Mouse (Mus musculus): ENCODE results near the gene Tgm7. TPM values are rescaled to one million over a fixed set of nuclear protein-coding genes. Genes with fewer than 3 reads are reported as not detected.

Tgm7 gene
- total RNA-seq, 2 experiments from 2014 or later = not detected

GRCm38 (mm10) chr2:121074747-121075146 lies 34.8 kb downstream of the Tgm7 start:
- DNase-seq (ENCODE audit: low spot score in 2 of 2) = no peak

GRCm38 (mm10) chr2:121071871-121072270 lies 37.7 kb downstream of the Tgm7 start:
- no peak for DNase-seq (ENCODE audit: low spot score in 2 of 2)

GRCm38 (mm10) chr2:121069506-121069905 lies 40.1 kb downstream of the Tgm7 start:
- DNase-seq (ENCODE audit: low spot score in 2 of 2) = no peak

- no peak for DNase-seq (ENCODE audit: low spot score in 2 of 2)
These were observed 42.5 kb downstream of the Tgm7 start for GRCm38 (mm10) chr2:121067116-121067515.

GRCm38 (mm10) chr2:121061315-121061714 lies 48.3 kb downstream of the Tgm7 start:
- no peak for DNase-seq (ENCODE audit: low spot score in 2 of 2)

- DNase-seq (ENCODE audit: low spot score in 2 of 2) = no peak
These were observed 51.6 kb downstream of the Tgm7 start for GRCm38 (mm10) chr2:121057997-121058396.

GRCm38 (mm10) chr2:121055915-121056314 lies 53.7 kb downstream of the Tgm7 start:
- no peak for DNase-seq (ENCODE audit: low spot score in 2 of 2)

- no peak for DNase-seq (ENCODE audit: low spot score in 2 of 2)
These were observed 55.5 kb downstream of the Tgm7 start for GRCm38 (mm10) chr2:121054060-121054459.

- no peak for DNase-seq (ENCODE audit: low spot score in 2 of 2)
These were observed 57.4 kb downstream of the Tgm7 start for GRCm38 (mm10) chr2:121052176-121052575.

- DNase-seq (ENCODE audit: low spot score in 2 of 2) = no peak
These were observed 63.9 kb downstream of the Tgm7 start for GRCm38 (mm10) chr2:121045653-121046052.

Other genes with a start within 250 kb of the Tgm7 start
- gene Ubr1, start 139.1 kb downstream of the Tgm7 start, total RNA-seq (2021) = 10 to 100 TPM; 21.6 to 22.3 TPM
- 1 to 10 TPM; 2.4 to 2.5 TPM for gene Tmem62, start 132.8 kb downstream of the Tgm7 start, total RNA-seq (2021)
- 10 to 100 TPM; 22.2 to 22.4 TPM for gene Ccndbp1, start 101.4 kb downstream of the Tgm7 start, total RNA-seq (2021)
- under 1 TPM; 0.52 to 0.57 TPM for gene Epb42, start 72.7 kb downstream of the Tgm7 start, total RNA-seq (2021)
- under 1 TPM in 1 of 2 experiments, not detected in 1; 0.17 TPM for gene Tgm5, start 24.0 kb downstream of the Tgm7 start, total RNA-seq (2021)
- 10 to 100 TPM; 12.8 to 13.7 TPM for gene Adal, start 30.6 kb upstream of the Tgm7 start, total RNA-seq (2021)
- 1 to 10 TPM; 5.6 to 6.4 TPM for gene Lcmt2, start 30.9 kb upstream of the Tgm7 start, total RNA-seq (2021)
- gene Tubgcp4, start 60.9 kb upstream of the Tgm7 start, total RNA-seq (2021) = 10 to 100 TPM; 20.8 to 23.1 TPM
- 1 to 10 TPM; 7.3 to 9.0 TPM for gene Zscan29, start 61.3 kb upstream of the Tgm7 start, total RNA-seq (2021)
- gene Trp53bp1, start 161.6 kb upstream of the Tgm7 start, total RNA-seq (2021) = 10 to 100 TPM; 46.4 to 58.2 TPM
- gene Map1a, start 179.8 kb upstream of the Tgm7 start, total RNA-seq (2021) = 10 to 100 TPM; 17.5 to 17.7 TPM
- gene Ppip5k1, start 245.6 kb upstream of the Tgm7 start, total RNA-seq (2021) = 10 to 100 TPM; 16.8 to 18.5 TPM
- under 1 TPM in 1 of 2 experiments, not detected in 1; 0.80 TPM for gene Ckmt1, start 247.9 kb upstream of the Tgm7 start, total RNA-seq (2021)